Mouse (Mus musculus): ENCODE measurements at regions not wholly inside any gene's neighbourhood (a gene's known extent, or its start where the extent isn't known, plus 50 kb on each side); places are given as distances from the start of the nearest gene placed in this dataset.
A peak's percentile ranks its signal among the peaks of the same experiment; 100 is the strongest.

GRCm38 (mm10) chr9:122437464-122437863 lies 86.1 kb downstream of the Abhd5 start:
- Histone ChIP-seq H3K4me1 (ENCODE audit: control insufficient read depth, insufficient read depth, low read length) (no peaks in the 10 kb centered on the region), H3K27ac (ENCODE audit: insufficient read depth, low read length) (no peak overlapping the region), H3K4me3 (ENCODE audit: insufficient read depth, low read length) (no peak overlapping the region)
- TF ChIP-seq CTCF (IDR thresholded peaks at IDR 0.05; ENCODE audit: extremely low read depth, insufficient read depth, low read length) (no peak), POLR2A (IDR thresholded peaks at IDR 0.05; ENCODE audit: extremely low read depth, insufficient read depth, low read length) (no peak)

GRCm38 (mm10) chr9:122446387-122447105 lies 95.1 kb downstream of the Abhd5 start:
- no peak for TF ChIP-seq POLR2A (IDR thresholded peaks at IDR 0.05; ENCODE audit: extremely low read depth, insufficient read depth, low read length)
- peak; percentile 25; the same call in 1 of the 2 replicates for TF ChIP-seq CTCF (IDR thresholded peaks at IDR 0.05; ENCODE audit: extremely low read depth, insufficient read depth, low read length)
- Histone ChIP-seq H3K27ac (ENCODE audit: insufficient read depth, low read length) (no peak overlapping the region), H3K4me3 (ENCODE audit: insufficient read depth, low read length) (no peak overlapping the region), H3K4me1 (ENCODE audit: control insufficient read depth, insufficient read depth, low read length) (peaks cover 1% of the 10 kb centered on the region)

DNA sequence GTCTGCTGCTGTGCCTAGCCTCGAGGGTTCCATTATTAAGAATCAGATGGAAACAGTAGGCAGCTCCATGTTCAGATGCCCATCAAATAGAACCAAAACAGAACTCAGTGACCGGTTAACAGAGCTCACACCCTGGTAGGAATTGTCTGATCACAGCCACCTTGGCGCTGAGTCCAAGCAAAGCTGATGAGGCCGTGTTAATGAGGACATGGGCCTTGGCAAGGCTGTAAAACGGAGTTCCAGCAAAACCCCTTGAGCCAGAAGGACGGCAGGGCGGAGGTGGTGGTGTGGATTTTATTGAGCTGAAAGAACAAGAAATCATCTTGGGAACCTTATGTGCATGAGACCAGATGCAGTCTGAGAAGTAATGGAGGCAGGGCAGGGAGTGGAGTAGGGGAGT lies 96.2 kb downstream of the Abhd5 start:
- Histone ChIP-seq H3K27ac (ENCODE audit: insufficient read depth, low read length) (no peak overlapping the region), H3K4me3 (ENCODE audit: insufficient read depth, low read length) (no peak overlapping the region), H3K4me1 (ENCODE audit: control insufficient read depth, insufficient read depth, low read length) (peaks cover 3% of the 10 kb centered on the region)
- no peak for TF ChIP-seq CTCF (IDR thresholded peaks at IDR 0.05; ENCODE audit: extremely low read depth, insufficient read depth, low read length)
- TF ChIP-seq POLR2A (IDR thresholded peaks at IDR 0.05; ENCODE audit: extremely low read depth, insufficient read depth, low read length): no peak

GRCm38 (mm10) chr9:122448342-122448741 lies 96.9 kb downstream of the Abhd5 start:
- Histone ChIP-seq H3K4me3 (ENCODE audit: insufficient read depth, low read length) (no peak overlapping the region), H3K4me1 (ENCODE audit: control insufficient read depth, insufficient read depth, low read length) (peaks cover 3% of the 10 kb centered on the region), H3K27ac (ENCODE audit: insufficient read depth, low read length) (no peak overlapping the region)
- TF ChIP-seq CTCF (IDR thresholded peaks at IDR 0.05; ENCODE audit: extremely low read depth, insufficient read depth, low read length) (no peak), POLR2A (IDR thresholded peaks at IDR 0.05; ENCODE audit: extremely low read depth, insufficient read depth, low read length) (no peak)

GRCm38 (mm10) chr9:122450524-122450923 lies 99.1 kb downstream of the Abhd5 start:
- Histone ChIP-seq H3K4me1 (ENCODE audit: control insufficient read depth, insufficient read depth, low read length) (peaks cover 7% of the 10 kb centered on the region), H3K4me3 (ENCODE audit: insufficient read depth, low read length) (no peak overlapping the region), H3K27ac (ENCODE audit: insufficient read depth, low read length) (no peak overlapping the region)
- TF ChIP-seq POLR2A (IDR thresholded peaks at IDR 0.05; ENCODE audit: extremely low read depth, insufficient read depth, low read length): no peak
- no peak for TF ChIP-seq CTCF (IDR thresholded peaks at IDR 0.05; ENCODE audit: extremely low read depth, insufficient read depth, low read length)

DNA sequence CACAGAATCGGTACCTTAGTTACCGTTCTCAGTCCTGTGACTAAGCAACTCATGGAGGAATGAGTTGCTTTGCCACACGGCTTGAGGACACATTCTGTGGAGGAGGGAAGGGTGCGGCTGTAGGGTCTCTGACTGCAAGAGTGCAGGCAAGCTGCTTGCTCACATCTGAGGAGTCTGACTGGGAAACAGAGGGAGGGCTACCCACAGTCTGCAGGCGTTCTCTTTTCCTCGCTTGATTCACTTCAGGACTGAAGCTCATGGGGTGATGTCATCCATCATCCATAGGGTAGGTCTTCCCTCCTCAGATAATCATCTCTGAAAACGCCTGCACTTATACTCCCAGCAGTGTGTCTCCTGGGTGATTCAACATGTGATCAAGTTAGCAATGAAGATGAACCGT lies 103.9 kb downstream of the Abhd5 start:
- no peak for TF ChIP-seq POLR2A (IDR thresholded peaks at IDR 0.05; ENCODE audit: extremely low read depth, insufficient read depth, low read length)
- no peak for TF ChIP-seq CTCF (IDR thresholded peaks at IDR 0.05; ENCODE audit: extremely low read depth, insufficient read depth, low read length)
- Histone ChIP-seq H3K4me3 (ENCODE audit: insufficient read depth, low read length) (no peak overlapping the region), H3K4me1 (ENCODE audit: control insufficient read depth, insufficient read depth, low read length) (peaks cover 11% of the 10 kb centered on the region), H3K27ac (ENCODE audit: insufficient read depth, low read length) (no peak overlapping the region)

GRCm38 (mm10) chr9:122455779-122456178 lies 104.4 kb downstream of the Abhd5 start:
- H3K4me1 ChIP-seq (ENCODE audit: control insufficient read depth, insufficient read depth, low read length): peaks cover 11% of the 10 kb centered on the region
- TF ChIP-seq CTCF (IDR thresholded peaks at IDR 0.05; ENCODE audit: extremely low read depth, insufficient read depth, low read length) (no peak), POLR2A (IDR thresholded peaks at IDR 0.05; ENCODE audit: extremely low read depth, insufficient read depth, low read length) (no peak)

GRCm38 (mm10) chr9:122459491-122459890 lies 108.1 kb downstream of the Abhd5 start:
- TF ChIP-seq POLR2A (IDR thresholded peaks at IDR 0.05; ENCODE audit: extremely low read depth, insufficient read depth, low read length) (no peak), CTCF (IDR thresholded peaks at IDR 0.05; ENCODE audit: extremely low read depth, insufficient read depth, low read length) (no peak)
- Histone ChIP-seq H3K4me1 (ENCODE audit: control insufficient read depth, insufficient read depth, low read length) (peaks cover 8% of the 10 kb centered on the region), H3K27ac (ENCODE audit: insufficient read depth, low read length) (no peak overlapping the region), H3K4me3 (ENCODE audit: insufficient read depth, low read length) (no peak overlapping the region)

More at GRCm38 (mm10) chr9:122455779-122456178, 104.4 kb downstream of the Abhd5 start:
- H3K4me3 ChIP-seq (ENCODE audit: insufficient read depth, low read length): no peak overlapping the region
- H3K27ac ChIP-seq (ENCODE audit: insufficient read depth, low read length): no peak overlapping the region

DNA sequence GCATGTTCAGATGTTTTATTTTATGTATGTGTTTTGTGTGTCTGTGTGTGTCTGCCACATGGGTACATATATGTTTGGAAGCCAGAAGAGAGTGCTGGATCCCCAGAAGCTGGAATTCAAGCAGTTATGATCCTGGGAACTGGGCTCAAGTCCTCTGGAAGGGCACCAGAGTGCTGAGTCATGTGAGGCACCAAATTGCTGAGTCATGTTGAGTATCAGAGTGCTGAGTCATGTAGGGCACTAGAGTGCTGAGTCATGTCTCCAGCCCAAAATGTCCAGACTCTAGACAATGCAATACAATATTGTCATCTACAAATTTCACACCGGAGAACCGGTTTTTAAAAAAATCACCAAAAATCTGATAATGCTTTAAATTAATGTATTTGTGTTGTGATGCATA lies 120.1 kb downstream of the Abhd5 start:
- TF ChIP-seq POLR2A (IDR thresholded peaks at IDR 0.05; ENCODE audit: extremely low read depth, insufficient read depth, low read length) (no peak), CTCF (IDR thresholded peaks at IDR 0.05; ENCODE audit: extremely low read depth, insufficient read depth, low read length) (no peak)
- no peaks in the 10 kb centered on the region for H3K4me1 ChIP-seq (ENCODE audit: control insufficient read depth, insufficient read depth, low read length)
- no peak overlapping the region for H3K27ac ChIP-seq (ENCODE audit: insufficient read depth, low read length)
- no peak overlapping the region for H3K4me3 ChIP-seq (ENCODE audit: insufficient read depth, low read length)

- Histone ChIP-seq H3K27ac (ENCODE audit: insufficient read depth, low read length) (no peak overlapping the region), H3K4me1 (ENCODE audit: control insufficient read depth, insufficient read depth, low read length) (no peaks in the 10 kb centered on the region), H3K4me3 (ENCODE audit: insufficient read depth, low read length) (no peak overlapping the region)
- TF ChIP-seq CTCF (IDR thresholded peaks at IDR 0.05; ENCODE audit: extremely low read depth, insufficient read depth, low read length): peak; percentile 56
- TF ChIP-seq POLR2A (IDR thresholded peaks at IDR 0.05; ENCODE audit: extremely low read depth, insufficient read depth, low read length): no peak
Measured at GRCm38 (mm10) chr9:122476356-122476755, 124.9 kb downstream of the Abhd5 start.

Measured in cortical plate, adult 2 months (tissue).